Mouse (Mus musculus): ENCODE measurements around the gene Plpp7. TPM values are rescaled to one million over a fixed set of nuclear protein-coding genes. Genes with fewer than 3 reads are reported as not detected.

Plpp7 gene
- polyA plus RNA-seq, 1 experiment, result 2.2 TPM

- peaks cover 9% of the 10 kb centered on the region for H3K4me1 ChIP-seq (ENCODE audit: control insufficient read depth, insufficient read depth, insufficient read length, low read length)
- H3K36me3 ChIP-seq (ENCODE audit: control insufficient read depth, insufficient read depth, low read length), result no peaks in the 10 kb centered on the region
- no peak overlapping the region for H3K4me3 ChIP-seq (ENCODE audit: low read depth, low read length)
- 48% methylated on average over 2 of the region's 2 CpGs for WGBS
- H3K27me3 ChIP-seq (ENCODE audit: control insufficient read depth, insufficient read depth, low read length), result peaks cover 10% of the 10 kb centered on the region
- H3K27ac ChIP-seq (ENCODE audit: insufficient read depth, low read depth, low read length), result no peak overlapping the region
- no peak for TF ChIP-seq CTCF (IDR thresholded peaks at IDR 0.05; ENCODE audit: extremely low read depth, insufficient read length, insufficient replicate concordance, low read depth, low read length)
- no peak for TF ChIP-seq POLR2A (IDR thresholded peaks at IDR 0.05; ENCODE audit: low read depth, low read length)
These were observed 10.1 kb upstream of the Plpp7 start for GRCm38 (mm10) chr2:32085231-32085630.

GRCm38 (mm10) chr2:32087606-32088005 lies 7.7 kb upstream of the Plpp7 start:
- H3K27me3 ChIP-seq (ENCODE audit: control insufficient read depth, insufficient read depth, low read length), result peaks cover 10% of the 10 kb centered on the region
- TF ChIP-seq POLR2A (IDR thresholded peaks at IDR 0.05; ENCODE audit: low read depth, low read length) (no peak), CTCF (IDR thresholded peaks at IDR 0.05; ENCODE audit: extremely low read depth, insufficient read length, insufficient replicate concordance, low read depth, low read length) (no peak)
- 60% methylated on average over 4 of the region's 4 CpGs for WGBS

GRCm38 (mm10) chr2:32088372-32088981 lies 6.9 kb upstream of the Plpp7 start:
- H3K4me3 ChIP-seq (ENCODE audit: low read depth, low read length), result no peak overlapping the region
- WGBS, result 5% methylated on average over 35 of the region's 35 CpGs
- peaks cover 4% of the 10 kb centered on the region; the same call in 1 of the 2 replicates for H3K4me1 ChIP-seq (ENCODE audit: control insufficient read depth, insufficient read depth, insufficient read length, low read length)
- H3K36me3 ChIP-seq (ENCODE audit: control insufficient read depth, insufficient read depth, low read length), result no peaks in the 10 kb centered on the region
- H3K27ac ChIP-seq (ENCODE audit: insufficient read depth, low read depth, low read length), result no peak overlapping the region
- TF ChIP-seq CTCF (IDR thresholded peaks at IDR 0.05; ENCODE audit: extremely low read depth, insufficient read length, insufficient replicate concordance, low read depth, low read length) (no peak), POLR2A (IDR thresholded peaks at IDR 0.05; ENCODE audit: low read depth, low read length) (no peak)
- H3K27me3 ChIP-seq (ENCODE audit: control insufficient read depth, insufficient read depth, low read length), result peaks cover 10% of the 10 kb centered on the region

More at GRCm38 (mm10) chr2:32087606-32088005, 7.7 kb upstream of the Plpp7 start:
- H3K27ac ChIP-seq (ENCODE audit: insufficient read depth, low read depth, low read length), result no peak overlapping the region
- H3K36me3 ChIP-seq (ENCODE audit: control insufficient read depth, insufficient read depth, low read length), result no peaks in the 10 kb centered on the region
- peaks cover 4% of the 10 kb centered on the region; the same call in 1 of the 2 replicates for H3K4me1 ChIP-seq (ENCODE audit: control insufficient read depth, insufficient read depth, insufficient read length, low read length)
- no peak overlapping the region for H3K4me3 ChIP-seq (ENCODE audit: low read depth, low read length)

DNA sequence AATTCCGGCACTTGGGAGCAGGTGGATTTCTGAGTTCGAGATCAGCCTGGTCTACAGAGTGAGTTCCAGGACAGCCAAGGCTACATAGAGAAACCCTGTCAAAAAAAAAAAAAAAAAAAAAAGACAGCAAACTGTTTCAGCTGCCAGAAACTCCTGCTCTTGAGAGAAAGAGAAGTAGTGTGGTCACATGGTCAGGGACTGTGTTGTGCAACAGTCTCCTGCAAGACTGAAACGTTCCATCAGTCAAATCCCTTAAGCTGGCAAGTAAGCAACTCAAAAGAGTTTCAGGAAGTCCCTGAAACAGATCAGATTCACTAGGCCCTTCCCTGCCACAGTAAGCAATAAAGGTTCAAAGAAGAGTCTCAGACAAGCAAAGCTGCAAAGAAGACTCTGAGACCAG lies 5.7 kb upstream of the Plpp7 start:
- Histone ChIP-seq H3K4me3 (ENCODE audit: low read depth, low read length) (no peak overlapping the region), H3K27me3 (ENCODE audit: control insufficient read depth, insufficient read depth, low read length) (peaks cover 7% of the 10 kb centered on the region), H3K27ac (ENCODE audit: insufficient read depth, low read depth, low read length) (no peak overlapping the region), H3K36me3 (ENCODE audit: control insufficient read depth, insufficient read depth, low read length) (no peaks in the 10 kb centered on the region), H3K4me1 (ENCODE audit: control insufficient read depth, insufficient read depth, insufficient read length, low read length) (peaks cover 8% of the 10 kb centered on the region)
- TF ChIP-seq POLR2A (IDR thresholded peaks at IDR 0.05; ENCODE audit: low read depth, low read length), result no peak
- no peak for TF ChIP-seq CTCF (IDR thresholded peaks at IDR 0.05; ENCODE audit: extremely low read depth, insufficient read length, insufficient replicate concordance, low read depth, low read length)
- 64% methylated on average over 3 of the region's 3 CpGs for WGBS

- peaks cover 7% of the 10 kb centered on the region for H3K27me3 ChIP-seq (ENCODE audit: control insufficient read depth, insufficient read depth, low read length)
- H3K4me1 ChIP-seq (ENCODE audit: control insufficient read depth, insufficient read depth, insufficient read length, low read length), result peaks cover 9% of the 10 kb centered on the region
- TF ChIP-seq CTCF (IDR thresholded peaks at IDR 0.05; ENCODE audit: extremely low read depth, insufficient read length, insufficient replicate concordance, low read depth, low read length), result no peak
- TF ChIP-seq POLR2A (IDR thresholded peaks at IDR 0.05; ENCODE audit: low read depth, low read length), result no peak
- WGBS, result 82% methylated on average over 2 of the region's 2 CpGs
- no peaks in the 10 kb centered on the region for H3K36me3 ChIP-seq (ENCODE audit: control insufficient read depth, insufficient read depth, low read length)
- no peak overlapping the region for H3K27ac ChIP-seq (ENCODE audit: insufficient read depth, low read depth, low read length)
- H3K4me3 ChIP-seq (ENCODE audit: low read depth, low read length), result no peak overlapping the region
These were observed 5.2 kb upstream of the Plpp7 start for GRCm38 (mm10) chr2:32090145-32090544.

- H3K27me3 ChIP-seq (ENCODE audit: control insufficient read depth, insufficient read depth, low read length), result peaks cover 7% of the 10 kb centered on the region
- H3K4me3 ChIP-seq (ENCODE audit: low read depth, low read length), result no peak overlapping the region
- TF ChIP-seq CTCF (IDR thresholded peaks at IDR 0.05; ENCODE audit: extremely low read depth, insufficient read length, insufficient replicate concordance, low read depth, low read length) (no peak), POLR2A (IDR thresholded peaks at IDR 0.05; ENCODE audit: low read depth, low read length) (no peak)
- WGBS, result 53% methylated on average over 3 of the region's 3 CpGs
- peaks cover 13% of the 10 kb centered on the region for H3K4me1 ChIP-seq (ENCODE audit: control insufficient read depth, insufficient read depth, insufficient read length, low read length)
- no peak overlapping the region for H3K27ac ChIP-seq (ENCODE audit: insufficient read depth, low read depth, low read length)
- H3K36me3 ChIP-seq (ENCODE audit: control insufficient read depth, insufficient read depth, low read length), result no peaks in the 10 kb centered on the region
These were observed 3.4 kb upstream of the Plpp7 start for GRCm38 (mm10) chr2:32091956-32092355.

GRCm38 (mm10) chr2:32094001-32094707 lies 1.2 kb upstream of the Plpp7 start:
- H3K27ac ChIP-seq (ENCODE audit: insufficient read depth, low read depth, low read length), result peak overlapping the region; percentile 93
- 67% methylated on average over 7 of the region's 7 CpGs for WGBS

More at GRCm38 (mm10) chr2:32094001-32094707, 1.2 kb upstream of the Plpp7 start:
- TF ChIP-seq POLR2A (IDR thresholded peaks at IDR 0.05; ENCODE audit: low read depth, low read length) (no peak), CTCF (IDR thresholded peaks at IDR 0.05; ENCODE audit: extremely low read depth, insufficient read length, insufficient replicate concordance, low read depth, low read length) (no peak)
- Histone ChIP-seq H3K36me3 (ENCODE audit: control insufficient read depth, insufficient read depth, low read length) (no peaks in the 10 kb centered on the region), H3K4me3 (ENCODE audit: low read depth, low read length) (no peak overlapping the region), H3K27me3 (ENCODE audit: control insufficient read depth, insufficient read depth, low read length) (no peaks in the 10 kb centered on the region), H3K4me1 (ENCODE audit: control insufficient read depth, insufficient read depth, insufficient read length, low read length) (peaks cover 9% of the 10 kb centered on the region; the same call in 1 of the 2 replicates)
